Mouse (Mus musculus) thymus, adult 2 months (tissue): ENCODE measurements around the gene Abt1.

Source experiments
- CTCF ChIP-seq: fragments of 200-500 bp; IDR thresholded peaks from 2 replicates; pipeline ENCODE4 v1.5.1; 2012; ENCODE audit warnings: mild to moderate bottlenecking, control low read depth, low read length, moderate library complexity, borderline replicate concordance; ENCODE audit not compliant: control insufficient read depth, poor library complexity, insufficient read depth; ENCODE audit errors: extremely low read depth
- POLR2A ChIP-seq: fragments of 200-500 bp; IDR thresholded peaks from 2 replicates; pipeline ENCODE4 v1.6.1; 2012; ENCODE audit warnings: mild to moderate bottlenecking, low read length, control low read depth, moderate library complexity; ENCODE audit not compliant: control insufficient read depth, poor library complexity, insufficient read depth; ENCODE audit errors: extremely low read depth

DNA sequence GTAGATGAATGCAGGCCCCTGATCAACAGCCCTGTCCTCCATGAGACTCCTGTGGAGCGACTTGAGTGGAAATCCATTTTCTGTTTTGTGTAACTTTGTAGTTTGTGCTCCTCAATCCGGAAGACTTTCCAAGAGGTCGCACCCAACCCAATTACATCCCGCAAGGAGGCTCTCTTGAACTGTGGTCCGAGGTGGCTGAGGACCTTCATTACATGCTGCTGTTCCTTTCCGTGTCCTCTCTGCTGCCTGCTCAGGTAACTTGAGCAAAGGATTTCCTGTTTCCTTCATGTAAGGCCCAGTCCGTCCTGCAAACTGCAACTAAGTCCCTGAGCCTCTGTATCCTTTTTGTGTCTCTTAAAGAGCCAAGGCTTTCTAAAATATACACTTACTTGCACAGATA, 10.8 kb upstream of the Abt1 start:
- no peak for TF ChIP-seq CTCF
- TF ChIP-seq POLR2A: no peak
